Mouse (Mus musculus) liver, embryonic 14.5 days (tissue): ENCODE measurements at regions not wholly inside any gene's neighbourhood (a gene's known extent, or its start where the extent isn't known, plus 50 kb on each side); places are given as distances from the start of the nearest gene placed in this dataset.

Source experiments
- ATAC-seq: fragments of 200-750 bp; cut with Nextera tagmentation; 2 replicates; pipeline ENCODE4 v1.8.0; 2017; ENCODE audit warnings: moderate number of reproducible peaks, mild to moderate bottlenecking, moderate library complexity; ENCODE audit not compliant: insufficient read depth
- DNase-seq, 3 experiments: peaks; one replicate each; pipeline ENCODE4 v3.0.0-alpha.2; 2012 to 2013; ENCODE audit warnings: low read depth in 3 of 3, low spot score in 3 of 3
- H3K27ac ChIP-seq: fragments of 300-500 bp; sonication (generic); 2 replicates; pipeline ENCODE4 v1.5.1; 2014; ENCODE audit warnings: moderate library complexity, mild to moderate bottlenecking, control low read depth, inconsistent platforms
- H3K27me3 ChIP-seq: fragments of 300-500 bp; sonication (generic); 2 replicates; pipeline ENCODE4 v1.6.1; 2014; ENCODE audit warnings: mild to moderate bottlenecking, low read length, moderate library complexity; ENCODE audit not compliant: control insufficient read depth, insufficient read depth
- H3K36me3 ChIP-seq: fragments of 300-500 bp; sonication (generic); replicated peaks from 2 replicates; pipeline ENCODE4 v1.6.1; 2014; ENCODE audit warnings: low read depth; ENCODE audit not compliant: control insufficient read depth, insufficient read depth
- H3K4me1 ChIP-seq, 2 experiments: fragments of 200-500 bp in 1 of 2; fragments of 300-500 bp in 1 of 2; sonication (generic) in 1 of 2; replicated peaks; 2 replicates each; pipeline ENCODE4 v1.6.1; 2012 to 2014; ENCODE audit warnings: antibody characterized with exemption in 1 of 2, inconsistent platforms in 1 of 2, low read length in 1 of 2; ENCODE audit not compliant: control insufficient read depth in 2 of 2, insufficient read depth in 2 of 2
- H3K4me2 ChIP-seq: fragments of 300-500 bp; sonication (generic); 2 replicates; pipeline ENCODE4 v1.6.1; 2014; ENCODE audit warnings: low read depth, mild to moderate bottlenecking, control low read depth, moderate library complexity
- H3K4me3 ChIP-seq, 2 experiments: fragments of 200-500 bp in 1 of 2; fragments of 300-500 bp in 1 of 2; sonication (generic) in 1 of 2; 2 replicates each; pipeline ENCODE4 v1.5.1; 2012 to 2014; ENCODE audit warnings: low read depth in 2 of 2, low read length in 2 of 2, mild to moderate bottlenecking in 2 of 2, control low read depth in 1 of 2, inconsistent platforms in 1 of 2, moderate library complexity in 1 of 2; ENCODE audit not compliant: insufficient read depth in 1 of 2
- H3K9ac ChIP-seq: fragments of 300-500 bp; sonication (generic); replicated peaks from 2 replicates; pipeline ENCODE4 v1.6.1; 2014; ENCODE audit warnings: mild to moderate bottlenecking, control low read depth, moderate library complexity
- H3K9me3 ChIP-seq: fragments of 300-500 bp; sonication (generic); 2 replicates; pipeline ENCODE4 v1.6.1; 2016; ENCODE audit warnings: low read length, mixed read lengths; ENCODE audit not compliant: control insufficient read depth
- CTCF ChIP-seq: IDR thresholded peaks from 2 replicates; pipeline ENCODE4 v1.5.1; 2016; ENCODE audit warnings: antibody characterized with exemption, low read depth, control low read depth
- EP300 ChIP-seq: IDR thresholded peaks from 2 replicates; pipeline ENCODE4 v1.6.1; 2016; ENCODE audit warnings: antibody characterized with exemption, low read depth
- WGBS: fragments of 180-500 bp; shearing (Covaris S2); extraction: QIAGEN DNeasy Blood & Tissue Kit; methylation state at CpG from one replicate; pipeline ENCODE4 v1.1.7; 2014; ENCODE audit not compliant: insufficient replicate concordance; 5-methylcytosine and 5-hydroxymethylcytosine counted together

DNA sequence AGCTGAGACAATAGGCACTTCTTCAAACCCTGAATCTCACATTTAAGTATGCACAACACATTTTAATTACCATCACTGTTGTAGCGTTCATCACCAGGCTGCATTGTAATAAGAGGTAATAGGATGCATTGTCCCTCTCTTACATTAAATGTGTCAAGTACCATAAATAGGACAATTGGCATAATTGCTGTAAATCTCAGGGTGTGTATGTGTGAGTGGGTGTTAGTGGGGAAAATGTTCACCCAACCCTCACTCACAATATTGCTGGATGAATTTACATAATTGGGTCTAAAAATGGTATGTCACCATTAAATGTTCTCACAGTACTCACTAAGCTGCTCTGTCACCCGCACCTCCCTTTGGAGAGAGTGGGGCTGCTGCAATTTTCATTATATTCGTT, 747.4 kb downstream of the Tlr4 start:
- Histone ChIP-seq H3K27me3 (no peaks in the 10 kb centered on the region), H3K27ac (no peak overlapping the region), H3K36me3 (no peaks in the 10 kb centered on the region), H3K4me2 (no peak overlapping the region), H3K4me1 (no peaks in the 10 kb centered on the region), H3K4me3 (no peak overlapping the region), H3K9ac (no peak overlapping the region), H3K9me3 (no peaks in the 10 kb centered on the region)
- TF ChIP-seq EP300 (no peak), CTCF (no peak)
- no peak for DNase-seq
- 66% methylated on average over 3 of the region's 3 CpGs for WGBS
- no peak for ATAC-seq

DNA sequence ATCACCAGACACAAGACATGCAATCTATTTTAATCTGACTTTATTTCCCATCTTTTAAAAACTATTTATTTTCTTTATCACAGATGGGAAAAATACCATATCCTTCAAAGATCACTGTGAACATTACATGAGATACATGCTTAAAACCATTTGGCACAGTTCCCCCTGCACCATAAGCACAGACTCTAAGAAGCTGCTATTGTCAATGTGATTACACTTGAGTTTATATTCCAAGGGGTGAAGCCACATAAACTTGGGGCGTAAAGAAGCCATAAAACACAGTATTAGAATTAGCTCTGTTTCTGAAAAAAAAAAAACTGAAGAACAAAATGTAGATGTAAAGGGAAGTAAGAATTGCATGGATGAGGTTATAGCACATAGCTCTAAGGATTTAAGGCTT, 762.1 kb downstream of the Tlr4 start:
- no peaks in the 10 kb centered on the region for H3K27me3 ChIP-seq
- no peak overlapping the region for H3K4me3 ChIP-seq
- no peak for DNase-seq
- no peak for ATAC-seq
- H3K36me3 ChIP-seq, result no peaks in the 10 kb centered on the region
- 72% methylated on average over 1 of the region's 1 CpGs for whole genome bisulfite sequencing
- H3K9ac ChIP-seq, result no peak overlapping the region
- H3K9me3 ChIP-seq, result no peaks in the 10 kb centered on the region
- no peak for TF ChIP-seq CTCF
- no peak for TF ChIP-seq EP300
- no peak overlapping the region for H3K27ac ChIP-seq
- H3K4me1 ChIP-seq, result no peaks in the 10 kb centered on the region
- no peak overlapping the region for H3K4me2 ChIP-seq

DNA sequence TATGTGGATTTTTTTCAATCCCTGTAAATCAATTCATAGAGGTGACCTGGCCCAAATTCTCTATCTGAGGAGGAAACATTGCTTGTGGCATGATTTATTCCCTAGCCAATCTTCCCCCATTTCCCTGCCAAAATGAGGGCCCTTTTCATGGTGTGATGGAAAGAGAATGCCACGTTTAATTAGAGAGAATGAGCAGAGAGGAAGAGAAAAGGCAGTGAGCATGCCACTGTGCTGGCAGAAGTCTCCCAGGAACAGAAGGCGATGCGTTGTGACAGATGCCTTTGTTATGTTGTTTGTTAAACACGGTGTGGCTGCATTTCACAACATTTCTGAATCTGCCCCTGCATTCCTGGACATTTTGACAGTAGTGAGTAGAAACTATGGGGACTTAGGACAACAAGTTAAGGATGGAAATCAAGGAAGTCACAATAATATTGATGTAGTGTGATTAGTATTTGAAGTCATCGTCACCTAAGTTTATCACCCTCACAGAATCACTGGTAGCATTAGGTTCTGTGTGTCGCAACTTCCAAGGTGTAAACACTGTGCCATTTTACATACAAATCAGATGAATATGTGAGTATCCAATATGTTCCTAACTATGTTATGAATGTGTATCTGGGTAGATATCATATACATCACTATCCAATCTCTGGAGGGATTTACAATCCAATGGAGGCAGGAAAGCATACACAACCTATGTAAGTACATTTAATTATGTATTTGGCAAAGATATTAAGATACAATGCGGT, 762.8 kb downstream of the Tlr4 start:
- Histone ChIP-seq H3K4me1 (no peaks in the 10 kb centered on the region), H3K9ac (no peak overlapping the region), H3K9me3 (no peaks in the 10 kb centered on the region), H3K4me3 (no peak overlapping the region), H3K4me2 (no peak overlapping the region), H3K27ac (no peak overlapping the region), H3K36me3 (no peaks in the 10 kb centered on the region), H3K27me3 (no peaks in the 10 kb centered on the region)
- DNase-seq (no peak), ATAC-seq (no peak)
- 57% methylated on average over 7 of the region's 7 CpGs for WGBS
- no peak for TF ChIP-seq EP300

DNA sequence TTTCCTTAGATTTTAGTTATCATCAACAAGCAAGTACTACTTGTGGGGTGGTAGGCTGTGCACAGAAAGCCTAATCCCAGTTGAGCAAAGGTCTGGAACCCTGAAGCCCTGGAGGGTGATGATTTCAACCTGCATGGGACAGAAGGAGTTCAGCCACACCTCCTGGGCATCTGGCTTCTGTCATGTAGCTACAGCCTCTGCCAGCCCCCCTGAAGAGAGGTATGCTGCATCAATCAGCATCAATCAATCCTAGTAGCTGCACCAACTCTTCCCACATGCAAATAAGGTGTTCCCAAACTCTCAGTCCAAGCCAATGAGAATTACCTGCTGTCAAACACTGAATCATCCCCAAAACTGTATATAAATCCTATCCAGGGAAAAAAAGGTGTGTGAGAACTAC, 779.8 kb downstream of the Tlr4 start:
- no peaks in the 10 kb centered on the region for H3K4me1 ChIP-seq
- H3K9ac ChIP-seq, result no peak overlapping the region
- no peaks in the 10 kb centered on the region for H3K36me3 ChIP-seq
- no peak overlapping the region for H3K4me3 ChIP-seq
- TF ChIP-seq CTCF (no peak), EP300 (no peak)
- H3K9me3 ChIP-seq, result no peaks in the 10 kb centered on the region
- no peaks in the 10 kb centered on the region for H3K27me3 ChIP-seq
- ATAC-seq (no peak), DNase-seq (no peak)
- H3K4me2 ChIP-seq, result no peak overlapping the region
- no peak overlapping the region for H3K27ac ChIP-seq

DNA sequence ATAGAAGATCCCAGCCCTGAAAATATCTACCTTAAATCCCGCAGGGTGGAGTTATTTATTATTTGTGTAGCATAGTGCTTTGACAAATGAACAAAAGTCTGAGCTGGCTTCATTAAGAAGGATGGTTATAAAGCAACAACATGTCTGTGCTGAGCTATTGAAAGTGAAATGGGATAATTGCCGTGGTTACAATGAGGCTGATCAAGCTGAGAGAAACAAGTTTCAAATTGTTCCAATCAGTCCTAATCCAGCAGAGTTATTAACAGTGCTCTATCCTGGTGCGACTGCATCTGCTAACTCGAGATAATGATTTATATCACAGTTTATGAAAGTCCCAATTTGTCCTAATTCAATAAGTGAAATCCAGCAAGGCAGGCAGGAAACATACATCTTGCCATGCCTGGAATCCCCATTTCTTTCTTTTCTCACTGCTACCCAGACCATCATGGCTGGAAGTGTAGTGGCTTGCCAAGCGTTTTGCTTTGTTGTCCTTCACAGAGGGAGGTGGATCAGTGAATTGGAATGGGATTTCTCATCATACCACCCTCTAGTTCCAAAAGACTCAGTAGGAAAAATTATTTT, 787.2 kb downstream of the Tlr4 start:
- 46% methylated on average over 5 of the region's 5 CpGs for WGBS
- no peaks in the 10 kb centered on the region for H3K36me3 ChIP-seq

More for the DNA sequence above, 787.2 kb downstream of the Tlr4 start:
- Histone ChIP-seq H3K9ac (no peak overlapping the region), H3K4me3 (no peak overlapping the region), H3K27me3 (no peaks in the 10 kb centered on the region), H3K4me2 (no peak overlapping the region), H3K4me1 (no peaks in the 10 kb centered on the region), H3K9me3 (no peaks in the 10 kb centered on the region), H3K27ac (no peak overlapping the region)
- ATAC-seq (no peak), DNase-seq (no peak)
- TF ChIP-seq CTCF (no peak), EP300 (no peak)
